Mouse (Mus musculus): ENCODE results near the gene Neurl1b.

DNA sequence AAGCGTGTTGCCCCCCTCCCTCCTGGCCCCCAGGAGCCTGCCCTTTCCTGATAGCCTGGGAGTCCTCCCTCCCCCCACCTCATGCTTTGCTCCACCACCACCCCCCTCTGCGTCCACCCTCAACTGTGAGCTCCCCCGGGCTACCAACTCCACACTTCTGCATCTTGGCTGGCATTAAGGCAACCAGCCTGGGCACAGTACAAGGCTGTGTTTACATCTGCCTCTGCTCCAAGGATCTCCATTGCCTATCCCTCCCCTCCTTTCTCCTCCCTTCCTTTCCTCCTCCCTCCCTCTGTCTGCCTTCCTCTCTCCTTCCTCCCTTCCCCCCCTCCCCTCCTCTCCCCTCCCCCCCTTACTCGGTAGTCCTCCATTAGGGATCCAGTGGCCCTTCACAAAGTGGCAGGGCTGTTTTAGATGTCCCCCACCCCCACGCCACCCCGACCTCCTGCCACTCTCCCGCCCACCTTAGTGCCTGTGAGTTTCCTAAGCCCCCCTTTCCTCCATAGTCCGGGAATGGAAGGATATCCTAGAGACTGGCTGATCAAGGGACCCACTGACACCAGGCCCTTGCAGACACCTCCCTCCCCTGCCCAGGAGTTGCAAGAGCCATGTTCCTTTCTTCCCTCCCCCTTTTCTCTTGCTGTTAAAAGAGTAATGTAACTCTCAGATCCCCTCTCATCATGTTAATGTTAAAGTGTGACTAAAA, 34.2 kb upstream of the Neurl1b start:
- TF ChIP-seq POLR2A (IDR thresholded peaks at IDR 0.05; ENCODE audit: low read depth, low read length), result no peak
- TF ChIP-seq CTCF (IDR thresholded peaks at IDR 0.05; ENCODE audit: extremely low read depth, insufficient read depth, insufficient read length, insufficient replicate concordance), result no peak
